Mouse (Mus musculus) hindbrain, embryonic 12.5 days (tissue): ENCODE data around the gene Sp2. TPM values are rescaled to one million over a fixed set of nuclear protein-coding genes. Genes with fewer than 3 reads are reported as not detected.

ENCODE experiments used
- ATAC-seq: fragments of 200-750 bp; cut with Nextera tagmentation; 2 replicates; pipeline ENCODE4 v1.8.0; 2017; ENCODE audit warnings: moderate TSS enrichment; ENCODE audit not compliant: low FRiP score
- H3K27ac ChIP-seq: fragments of 300-500 bp; sonication (generic); 2 replicates; pipeline ENCODE4 v1.5.1; 2016; ENCODE audit warnings: mild to moderate bottlenecking
- H3K27me3 ChIP-seq: fragments of 300-500 bp; sonication (generic); 2 replicates; pipeline ENCODE4 v1.6.1; 2016; ENCODE audit warnings: mild to moderate bottlenecking
- H3K36me3 ChIP-seq: fragments of 300-500 bp; sonication (generic); 2 replicates; pipeline ENCODE4 v1.6.1; 2016; ENCODE audit warnings: mild to moderate bottlenecking
- H3K4me1 ChIP-seq: fragments of 300-500 bp; sonication (generic); 2 replicates; pipeline ENCODE4 v1.6.1; 2016
- H3K4me2 ChIP-seq: fragments of 300-500 bp; sonication (generic); replicated peaks from 2 replicates; pipeline ENCODE4 v1.6.1; 2016; ENCODE audit warnings: mild to moderate bottlenecking
- H3K4me3 ChIP-seq: fragments of 300-500 bp; sonication (generic); 2 replicates; pipeline ENCODE4 v1.5.1; 2016; ENCODE audit warnings: mild to moderate bottlenecking
- H3K9ac ChIP-seq: fragments of 300-500 bp; sonication (generic); 2 replicates; pipeline ENCODE4 v1.6.1; 2016; ENCODE audit warnings: mild to moderate bottlenecking, moderate library complexity
- H3K9me3 ChIP-seq: fragments of 300-500 bp; sonication (generic); replicated peaks from 2 replicates; pipeline ENCODE4 v1.6.1; 2016; ENCODE audit warnings: mild to moderate bottlenecking
- WGBS: fragments of 180-500 bp; shearing (Covaris S2); methylation state at CpG from one replicate; pipeline ENCODE4 v1.1.7; 2016; 5-methylcytosine and 5-hydroxymethylcytosine counted together
- polyA plus RNA-seq: library from polyadenylated mRNA; unstranded; fragments of >200 nt; fragmentation: Nextera tagmentation; extraction: Ambion mirVana; gene quantifications from 2 replicates; pipeline ENCODE4 v1.2.1, GENCODE M21; 2016

Sp2 gene
- polyA plus RNA-seq, 1 experiment from 2014 or later: 19.0 TPM

DNA sequence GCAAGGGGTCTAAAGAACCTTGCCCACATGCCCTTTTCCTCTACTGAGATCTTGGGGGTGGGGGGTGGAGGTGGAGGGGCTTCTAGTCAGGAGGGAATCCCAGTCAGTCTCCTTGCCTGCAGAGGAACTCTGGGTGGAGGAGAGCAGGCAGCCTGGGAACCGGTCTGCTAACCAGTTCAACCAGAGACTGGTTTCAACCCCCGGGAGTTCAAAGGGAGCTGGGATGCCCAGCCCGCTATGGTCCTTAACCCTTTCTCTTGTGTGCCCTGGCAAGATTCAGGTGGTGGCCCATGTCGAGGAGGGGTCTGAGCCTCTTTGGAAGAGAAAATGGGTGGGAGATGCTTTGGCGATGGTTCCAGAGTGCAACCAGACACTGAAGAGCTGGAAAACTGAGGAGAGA lies 54.1 kb downstream of the Sp2 start:
- Histone ChIP-seq H3K4me2 (no peak overlapping the region), H3K9ac (no peak overlapping the region), H3K27me3 (peaks cover 27% of the 10 kb centered on the region), H3K4me3 (no peak overlapping the region), H3K27ac (no peak overlapping the region), H3K4me1 (peaks cover 11% of the 10 kb centered on the region; the same call in 1 of the 2 replicates), H3K36me3 (no peaks in the 10 kb centered on the region), H3K9me3 (no peaks in the 10 kb centered on the region)
- WGBS: 6% methylated on average over 5 of the region's 5 CpGs
- no peak for ATAC-seq

DNA sequence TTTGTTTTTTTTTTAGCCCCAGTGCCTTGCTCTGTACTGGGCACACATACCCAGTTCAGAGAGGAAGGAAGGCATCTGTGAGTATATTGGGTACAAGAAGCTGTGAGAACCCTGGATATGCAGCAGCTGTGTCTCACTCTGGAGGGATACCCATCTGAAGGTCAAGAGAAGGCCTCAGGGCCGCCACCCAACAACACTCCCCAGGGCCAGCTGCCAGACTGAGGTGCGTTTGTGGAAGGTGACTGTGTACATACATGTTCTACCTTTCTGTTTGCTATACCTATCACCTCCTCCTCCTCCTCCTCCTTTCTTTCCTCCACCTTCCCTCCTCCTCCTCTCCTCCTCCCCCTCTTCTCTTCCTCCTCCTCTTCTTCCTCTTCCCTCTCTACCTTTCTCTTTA lies 54.7 kb downstream of the Sp2 start, which contains the start of gene Prr15l:
TSS of gene Prr15l (plus strand) at position 17 of the 400 bp plus-strand sequence.
- H3K4me3 ChIP-seq: no peak within 1 kb of the TSS
- H3K4me2 ChIP-seq: no peak within 1 kb of the TSS
- H3K4me1 ChIP-seq: peaks cover 11% of the 10 kb centered on the region; the same call in 1 of the 2 replicates
- no peak for ATAC-seq
- H3K9me3 ChIP-seq: no peaks in the 10 kb centered on the region
- H3K9ac ChIP-seq: no peak within 1 kb of the TSS
- no peaks in the 10 kb centered on the region for H3K36me3 ChIP-seq
- H3K27me3 ChIP-seq: peaks cover 27% of the 10 kb centered on the region
- no peak within 1 kb of the TSS for H3K27ac ChIP-seq
- WGBS: 75% methylated on average over 2 of the region's 2 CpGs

DNA sequence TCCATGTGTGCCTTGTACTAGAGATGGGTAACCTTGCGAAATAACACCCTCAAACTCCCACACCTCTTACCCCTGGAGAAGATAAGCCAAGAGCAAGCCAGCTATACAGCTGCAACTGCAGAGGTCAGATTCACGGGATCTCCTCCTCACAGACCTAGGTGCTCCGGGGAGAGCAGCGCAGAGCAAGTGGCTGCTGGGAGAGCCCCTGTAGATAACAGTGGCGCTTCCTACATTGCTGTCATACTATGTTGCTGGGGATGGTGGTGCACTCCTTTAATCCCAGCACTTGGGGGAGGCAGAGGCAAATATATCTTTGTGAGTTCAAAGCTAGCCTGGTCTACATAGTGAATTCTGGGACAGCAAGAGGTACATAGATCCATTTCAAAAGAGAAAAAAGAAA lies 56.2 kb downstream of the Sp2 start:
- WGBS: 84% methylated on average over 5 of the region's 5 CpGs
- H3K9me3 ChIP-seq: no peaks in the 10 kb centered on the region
- peaks cover 11% of the 10 kb centered on the region; the same call in 1 of the 2 replicates for H3K4me1 ChIP-seq
- peaks cover 27% of the 10 kb centered on the region for H3K27me3 ChIP-seq
- H3K36me3 ChIP-seq: no peaks in the 10 kb centered on the region
- H3K27ac ChIP-seq: no peak overlapping the region
- no peak for ATAC-seq
- H3K9ac ChIP-seq: no peak overlapping the region
- H3K4me2 ChIP-seq: no peak overlapping the region
- no peak overlapping the region for H3K4me3 ChIP-seq

DNA sequence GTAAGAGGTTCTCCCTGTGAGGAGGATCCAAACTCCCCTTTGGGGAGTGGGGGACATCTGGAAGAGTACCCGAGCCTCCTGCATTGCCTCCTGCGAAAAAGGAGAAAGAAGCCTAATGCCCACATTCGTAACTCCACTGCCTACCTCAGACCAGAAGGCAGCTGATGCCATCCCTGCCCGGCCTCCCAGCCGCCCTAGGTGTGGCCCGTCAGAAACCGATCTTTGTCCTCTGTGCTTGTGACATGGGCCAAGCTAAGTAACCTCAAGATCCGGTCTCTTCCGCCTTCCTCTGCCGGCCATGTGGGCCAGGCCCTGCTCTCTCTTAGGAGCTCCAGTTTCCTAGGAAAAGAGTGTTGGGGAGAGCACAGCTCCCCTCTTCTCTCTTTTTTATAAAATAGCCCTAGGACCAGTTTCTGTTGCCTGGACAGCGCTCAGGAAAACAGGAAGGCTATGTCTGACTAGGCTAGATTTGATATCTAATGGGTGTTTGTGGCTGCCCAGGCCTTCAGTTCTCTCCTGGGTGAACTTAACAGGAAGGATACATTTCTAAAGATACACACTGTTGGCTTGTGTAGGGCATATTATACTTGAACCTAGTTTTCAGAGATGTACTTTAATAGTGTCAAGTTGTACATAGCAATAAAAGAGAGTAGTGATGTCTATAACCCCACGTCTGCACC lies 57.1 kb downstream of the Sp2 start:
- Histone ChIP-seq H3K4me2 (no peak overlapping the region), H3K4me3 (no peak overlapping the region), H3K9ac (no peak overlapping the region), H3K4me1 (peaks cover 11% of the 10 kb centered on the region; the same call in 1 of the 2 replicates), H3K9me3 (no peaks in the 10 kb centered on the region), H3K27ac (no peak overlapping the region), H3K36me3 (no peaks in the 10 kb centered on the region), H3K27me3 (peaks cover 27% of the 10 kb centered on the region)
- 83% methylated on average over 12 of the region's 12 CpGs for WGBS
- ATAC-seq: no peak

DNA sequence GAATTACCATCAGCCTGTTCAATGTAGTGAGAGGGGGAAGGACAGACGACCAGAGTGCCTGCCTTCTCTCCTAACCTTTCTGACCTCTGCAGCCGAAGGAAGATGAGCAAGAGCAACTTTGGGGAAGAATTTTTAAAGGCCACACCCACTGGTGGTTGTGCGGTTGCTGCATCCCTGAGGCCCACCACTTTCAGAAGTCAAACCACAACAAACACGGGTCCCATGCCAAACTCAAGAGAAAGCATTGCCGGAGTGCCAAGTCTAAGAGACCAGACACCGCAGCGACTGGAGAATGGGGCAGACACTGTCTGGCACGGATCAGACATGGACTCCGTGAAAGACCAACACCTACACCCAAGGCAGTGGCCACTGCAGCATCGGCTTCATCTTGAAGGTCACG lies 57.9 kb downstream of the Sp2 start:
- no peak overlapping the region for H3K27ac ChIP-seq
- peaks cover 11% of the 10 kb centered on the region; the same call in 1 of the 2 replicates for H3K4me1 ChIP-seq
- ATAC-seq: no peak
- H3K4me3 ChIP-seq: no peak overlapping the region
- no peak overlapping the region for H3K4me2 ChIP-seq
- no peaks in the 10 kb centered on the region for H3K36me3 ChIP-seq
- H3K9ac ChIP-seq: no peak overlapping the region
- WGBS: 84% methylated on average over 11 of the region's 11 CpGs
- peaks cover 26% of the 10 kb centered on the region for H3K27me3 ChIP-seq
- no peaks in the 10 kb centered on the region for H3K9me3 ChIP-seq

DNA sequence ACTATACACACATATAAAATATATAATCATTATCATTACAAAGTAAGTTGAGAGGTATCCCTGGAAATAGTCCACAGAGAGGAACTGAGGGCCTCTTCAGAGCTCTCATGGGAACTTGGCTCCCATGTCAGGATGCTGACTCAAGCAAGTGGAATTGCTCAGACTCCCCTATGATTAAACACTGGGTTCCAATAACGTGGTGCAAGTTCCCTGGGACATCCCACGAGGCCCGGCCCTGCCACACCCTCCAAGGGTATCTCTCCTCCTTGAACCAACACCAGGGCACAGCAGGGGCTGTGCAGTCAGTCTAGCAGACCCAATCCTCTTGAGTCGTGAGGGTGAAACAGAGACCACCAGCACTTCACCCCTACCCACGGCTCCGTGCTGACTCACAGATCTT lies 63.8 kb downstream of the Sp2 start:
- H3K27ac ChIP-seq: no peak overlapping the region
- H3K36me3 ChIP-seq: no peaks in the 10 kb centered on the region
- ATAC-seq: no peak
- 0 out of 2 replicates have a peak, but pooled peaks cover 5% of the 10 kb centered on the region for H3K27me3 ChIP-seq
- no peak overlapping the region for H3K9ac ChIP-seq
- WGBS: 66% methylated on average over 6 of the region's 6 CpGs
- H3K4me3 ChIP-seq: no peak overlapping the region
- H3K4me2 ChIP-seq: no peak overlapping the region
- H3K4me1 ChIP-seq: peaks cover 14% of the 10 kb centered on the region
- no peaks in the 10 kb centered on the region for H3K9me3 ChIP-seq

DNA sequence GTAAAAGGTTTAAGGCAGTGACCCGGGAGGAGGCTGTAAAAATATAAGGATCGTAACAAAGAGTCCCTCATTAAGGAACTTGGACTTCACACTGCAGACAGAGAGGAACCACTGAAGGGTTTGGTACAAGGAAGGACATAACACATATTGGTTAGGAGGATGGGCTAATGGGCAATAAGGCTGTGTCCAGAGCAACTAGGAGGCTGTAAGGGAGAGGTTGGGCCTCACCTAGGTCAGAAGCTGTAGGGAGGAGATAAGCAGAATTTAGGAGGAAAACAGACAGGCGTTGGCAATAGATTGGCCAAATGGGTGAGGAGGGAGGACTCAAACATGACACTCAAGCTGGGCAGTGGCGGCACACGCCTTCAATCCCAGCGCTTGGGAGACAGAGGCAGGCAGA lies 65.3 kb downstream of the Sp2 start:
- Histone ChIP-seq H3K4me1 (peaks cover 14% of the 10 kb centered on the region), H3K4me3 (no peak overlapping the region), H3K27me3 (0 out of 2 replicates have a peak, but pooled peaks cover 5% of the 10 kb centered on the region), H3K9ac (no peak overlapping the region), H3K36me3 (0 out of 2 replicates have a peak, but pooled peaks cover 8% of the 10 kb centered on the region), H3K9me3 (no peaks in the 10 kb centered on the region), H3K4me2 (no peak overlapping the region), H3K27ac (no peak overlapping the region)
- no peak for ATAC-seq
- 89% methylated on average over 6 of the region's 6 CpGs for WGBS

DNA sequence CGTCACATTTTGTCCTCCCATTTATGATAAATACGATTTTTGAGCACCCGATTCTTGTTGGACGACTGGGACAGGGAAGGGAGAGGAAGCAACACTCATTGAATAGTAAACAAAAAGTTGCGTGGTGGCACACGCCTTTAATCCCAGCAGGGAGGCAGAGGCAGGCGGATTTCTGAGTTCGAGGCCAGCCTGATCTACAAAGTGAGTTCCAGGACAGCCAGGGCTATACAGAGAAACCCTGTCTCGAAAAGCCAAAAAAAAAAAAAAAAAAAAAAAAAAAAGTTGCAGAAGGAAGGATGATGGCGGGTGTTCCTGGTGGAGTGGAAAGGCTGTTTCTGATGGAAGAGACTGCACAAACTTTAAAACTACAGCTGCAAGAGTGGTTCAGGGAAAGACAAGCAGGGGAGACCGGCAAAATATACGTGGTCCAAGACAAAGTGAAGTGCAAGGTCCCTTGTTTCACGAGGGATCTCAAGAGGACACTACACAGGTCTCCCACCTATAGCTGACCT lies 65.8 kb downstream of the Sp2 start:
- 29% methylated on average over 12 of the region's 13 CpGs for WGBS
- ATAC-seq: no peak; the same call in 1 of the 2 replicates
- H3K27ac ChIP-seq: no peak overlapping the region
- H3K4me1 ChIP-seq: peaks cover 14% of the 10 kb centered on the region
- H3K27me3 ChIP-seq: 0 out of 2 replicates have a peak, but pooled peaks cover 5% of the 10 kb centered on the region
- H3K9ac ChIP-seq: no peak overlapping the region
- peak overlapping the region; percentile 41 for H3K4me2 ChIP-seq
- H3K36me3 ChIP-seq: peaks cover 13% of the 10 kb centered on the region; the same call in 1 of the 2 replicates
- H3K9me3 ChIP-seq: no peaks in the 10 kb centered on the region
- H3K4me3 ChIP-seq: peak overlapping the region; percentile 87; the same call in 1 of the 2 replicates

DNA sequence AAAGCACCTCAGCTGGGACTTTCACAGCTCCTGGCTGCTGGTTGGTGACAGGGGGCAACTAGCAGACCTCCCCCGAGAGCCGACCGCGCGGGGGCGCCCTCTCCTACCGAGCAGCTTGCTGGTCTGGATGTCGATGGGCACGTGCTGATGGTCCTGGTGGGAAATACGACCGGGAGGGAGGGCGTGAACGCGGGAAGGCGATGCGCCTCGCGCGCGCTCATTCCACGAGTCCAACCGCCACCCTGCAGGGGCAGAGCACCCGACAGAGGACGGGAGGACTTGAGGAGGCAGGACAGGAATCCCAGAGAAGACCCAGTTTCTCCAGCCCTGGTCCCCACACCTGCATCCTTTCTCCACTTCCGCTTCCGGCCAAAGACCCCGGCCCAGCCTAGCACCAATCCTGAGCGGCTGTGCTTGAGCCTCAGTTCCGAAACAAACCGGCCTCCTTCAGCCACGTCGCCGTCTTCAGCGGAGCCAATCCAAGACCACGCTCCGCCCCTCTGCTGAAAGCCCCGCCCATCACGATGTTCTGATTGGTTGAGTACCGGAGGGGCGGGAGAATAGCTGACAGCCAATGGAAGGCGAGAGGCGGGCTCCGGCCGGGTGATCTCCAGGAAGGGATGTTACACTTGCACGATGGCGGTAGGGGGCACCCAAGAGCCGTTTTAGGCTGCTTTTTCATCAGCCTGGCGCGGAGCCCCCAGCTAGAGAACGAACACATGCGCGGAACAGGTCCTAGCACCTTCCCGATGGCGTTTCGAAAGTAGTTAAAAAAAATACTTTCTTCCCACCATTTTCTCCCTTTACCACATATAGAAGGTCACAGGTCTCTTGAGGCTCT lies 66.5 kb downstream of the Sp2 start, which contains the start of gene Cdk5rap3:
TSS of gene Cdk5rap3 (minus strand) at position 453 of the 841 bp plus-strand sequence.
- peak within 1 kb of the TSS; percentile 76 for H3K9ac ChIP-seq
- 0 out of 2 replicates have a peak, but pooled peaks cover 5% of the 10 kb centered on the region for H3K27me3 ChIP-seq
- peak within 1 kb of the TSS; percentile 97 for H3K4me2 ChIP-seq
- peak within 1 kb of the TSS; percentile 71; the same call in 1 of the 2 replicates for H3K27ac ChIP-seq
- peak; percentile 98 for ATAC-seq
- peak within 1 kb of the TSS; percentile 87 for H3K4me3 ChIP-seq
- 0% methylated on average over 55 of the region's 55 CpGs for WGBS
- H3K9me3 ChIP-seq: no peaks in the 10 kb centered on the region
- peaks cover 14% of the 10 kb centered on the region for H3K4me1 ChIP-seq
- H3K36me3 ChIP-seq: peaks cover 20% of the 10 kb centered on the region; the same call in 1 of the 2 replicates

DNA sequence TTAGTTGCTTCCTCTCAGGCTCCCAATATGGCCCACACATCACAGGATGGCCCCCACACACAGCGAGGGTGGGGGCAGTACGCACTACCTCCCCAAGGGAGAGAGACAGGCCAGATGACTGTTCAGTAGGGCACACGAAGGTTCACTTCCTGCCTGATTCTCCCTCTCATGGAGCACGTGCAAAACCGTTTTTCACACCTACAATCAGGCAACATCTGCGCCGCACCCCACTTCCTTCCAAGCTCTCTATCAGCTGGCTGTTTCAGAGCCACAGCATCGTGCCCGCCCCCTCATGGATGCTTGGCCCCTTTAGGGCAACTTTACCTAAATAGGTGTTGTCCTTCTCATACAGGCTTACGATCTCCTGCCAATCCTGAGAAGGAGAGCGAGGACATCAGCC lies 70.1 kb downstream of the Sp2 start:
- H3K9ac ChIP-seq: no peak overlapping the region
- ATAC-seq: no peak
- no peak overlapping the region for H3K27ac ChIP-seq
- 90% methylated on average over 11 of the region's 11 CpGs for WGBS
- H3K4me2 ChIP-seq: no peak overlapping the region
- no peaks in the 10 kb centered on the region for H3K9me3 ChIP-seq
- peaks cover 37% of the 10 kb centered on the region for H3K36me3 ChIP-seq
- peaks cover 36% of the 10 kb centered on the region for H3K4me1 ChIP-seq
- H3K4me3 ChIP-seq: no peak overlapping the region
- H3K27me3 ChIP-seq: 0 out of 2 replicates have a peak, but pooled peaks cover 4% of the 10 kb centered on the region

DNA sequence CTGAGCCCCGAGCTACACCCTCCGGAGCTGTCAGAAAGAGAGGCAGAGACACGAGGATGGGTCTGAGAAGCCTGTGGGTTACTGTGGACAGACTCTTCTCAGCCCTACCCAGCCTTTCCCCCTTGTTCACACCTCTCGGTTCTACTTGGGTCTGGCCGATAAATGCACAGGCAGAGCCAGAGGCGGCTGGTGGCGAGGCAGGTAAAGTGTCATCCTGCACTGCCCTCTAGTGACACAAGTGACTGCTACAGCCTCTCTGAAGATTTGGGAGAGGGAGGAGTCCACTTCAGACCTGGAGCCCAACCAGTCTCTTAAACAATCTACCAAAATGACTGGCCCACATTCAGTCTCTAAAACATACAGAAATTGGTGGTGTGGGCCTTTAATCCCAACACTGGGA lies 72.8 kb downstream of the Sp2 start:
- H3K36me3 ChIP-seq: peaks cover 40% of the 10 kb centered on the region
- H3K4me2 ChIP-seq: no peak overlapping the region
- no peaks in the 10 kb centered on the region for H3K9me3 ChIP-seq
- H3K4me3 ChIP-seq: no peak overlapping the region
- no peaks in the 10 kb centered on the region for H3K27me3 ChIP-seq
- no peak overlapping the region for H3K9ac ChIP-seq
- H3K27ac ChIP-seq: peak overlapping the region; percentile 93; the same call in 1 of the 2 replicates
- H3K4me1 ChIP-seq: peaks cover 52% of the 10 kb centered on the region
- WGBS: 21% methylated on average over 7 of the region's 7 CpGs
- ATAC-seq: peak; percentile 48

DNA sequence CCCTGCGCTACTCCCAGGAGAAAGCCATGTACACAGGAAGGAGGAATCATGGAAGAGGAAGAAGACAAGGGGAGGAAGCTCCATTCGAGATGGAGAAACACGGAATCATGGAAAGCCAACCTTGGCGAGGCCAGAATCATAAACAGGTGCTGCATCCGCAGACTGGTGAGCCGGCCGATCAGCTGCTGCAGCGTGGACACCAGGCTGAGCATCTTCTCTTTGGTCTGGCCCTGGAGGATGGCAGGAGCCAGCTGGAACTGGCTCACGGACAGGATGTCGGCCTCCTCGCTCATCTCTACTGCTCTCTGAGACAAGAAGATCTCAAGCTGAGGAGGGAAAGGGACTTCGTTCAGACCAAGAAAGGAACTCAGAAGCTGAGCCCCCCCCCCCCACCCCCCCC lies 74.2 kb downstream of the Sp2 start:
- Histone ChIP-seq H3K4me3 (no peak overlapping the region), H3K4me1 (peaks cover 58% of the 10 kb centered on the region), H3K27me3 (no peaks in the 10 kb centered on the region), H3K36me3 (peaks cover 40% of the 10 kb centered on the region), H3K4me2 (no peak overlapping the region), H3K27ac (peak overlapping the region; percentile 93), H3K9me3 (no peaks in the 10 kb centered on the region), H3K9ac (peak overlapping the region; percentile 47; the same call in 1 of the 2 replicates)
- WGBS: 80% methylated on average over 12 of the region's 12 CpGs
- ATAC-seq: no peak
